Mouse (Mus musculus) heart, postnatal 10 days (tissue): ENCODE measurements around the gene Mrpl47. TPM values are rescaled to one million over a fixed set of nuclear protein-coding genes. Genes with fewer than 3 reads are reported as not detected.
"Not testable (repeated sequence)": the region's sequence is repeated elsewhere in the genome, so short reads cannot be mapped to it uniquely, and the experiment has no call there.

Experiments used
- DNase-seq, 2 experiments: peaks; one replicate each; pipeline ENCODE4 v3.0.0; 2021
- intact Hi-C: fragments of 180-260 bp; cut with DNase I; formaldehyde crosslinking; loops from one replicate; pipeline ENCODE4 v1.15.1; 2025
- total RNA-seq, 2 experiments: library from RNA; stranded (reverse); gene quantifications; 2 replicates each; pipeline ENCODE4 v1.2.3; 2021

The Mrpl47 gene
- total RNA-seq, 2 experiments from 2014 or later = 39.6 to 43.9 TPM

- peak; percentile 97 to 98 for DNase-seq
- intact Hi-C loops = no loop called here
Observed at GRCm38 (mm10) chr3:32708368-32709231, 28.8 kb downstream of the Mrpl47 start.

DNA sequence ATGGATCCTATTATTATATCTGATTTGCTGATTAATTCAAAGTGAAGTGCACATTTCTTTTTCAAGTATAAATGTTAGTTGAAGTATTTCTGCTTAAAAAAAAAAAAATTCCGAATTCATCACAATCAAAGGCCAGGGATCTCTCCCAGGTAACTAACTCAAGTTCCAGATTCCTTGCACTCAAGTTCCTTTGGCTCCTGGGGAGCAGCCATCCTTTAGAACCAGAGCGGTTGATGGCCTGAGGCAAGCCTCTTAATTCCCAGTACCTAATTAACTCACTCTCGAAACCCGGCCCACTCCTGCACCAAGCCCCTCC lies 29.4 kb downstream of the Mrpl47 start:
- intact Hi-C loops = no loop called here
- DNase-seq = no peak

DNA sequence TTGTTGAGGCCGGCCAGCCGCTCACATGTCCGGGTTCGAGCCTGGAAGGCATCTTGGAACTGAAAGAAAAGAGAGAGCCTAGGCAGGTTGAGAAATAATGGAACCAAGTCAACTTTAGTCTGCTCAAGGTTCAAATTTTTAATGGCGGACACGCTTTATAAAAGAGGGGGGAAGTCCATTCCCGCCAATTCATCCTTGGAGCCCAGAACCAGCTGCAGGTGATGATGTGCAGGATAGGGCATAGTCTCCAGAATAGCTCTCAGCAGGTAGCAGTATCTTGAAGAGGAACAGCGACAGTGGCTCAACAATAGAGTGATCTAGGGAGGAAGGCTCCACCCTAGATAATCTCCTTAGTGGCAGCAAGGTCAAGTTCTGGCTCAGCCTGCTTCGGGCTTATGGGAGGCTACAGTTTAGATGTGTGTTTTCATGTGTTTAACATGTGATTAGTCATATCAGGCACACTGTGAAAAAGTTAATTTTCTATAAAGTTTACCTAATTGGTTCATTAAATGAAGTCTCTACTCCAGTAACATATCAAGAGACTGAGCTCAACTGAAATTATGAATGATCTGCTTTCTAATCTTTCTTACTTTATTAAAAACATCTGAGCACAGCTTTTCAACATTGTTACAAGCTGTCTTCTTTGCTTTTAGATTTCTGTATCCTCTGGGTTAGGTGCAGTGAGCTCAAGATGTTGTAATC lies 31.6 kb downstream of the Mrpl47 start, which contains the start of gene Actl6a:
Actl6a (plus strand) TSS at position 652 of the 702 bp plus-strand sequence.
- intact Hi-C loops, DNase-seq: not testable (repeated sequence)

DNA sequence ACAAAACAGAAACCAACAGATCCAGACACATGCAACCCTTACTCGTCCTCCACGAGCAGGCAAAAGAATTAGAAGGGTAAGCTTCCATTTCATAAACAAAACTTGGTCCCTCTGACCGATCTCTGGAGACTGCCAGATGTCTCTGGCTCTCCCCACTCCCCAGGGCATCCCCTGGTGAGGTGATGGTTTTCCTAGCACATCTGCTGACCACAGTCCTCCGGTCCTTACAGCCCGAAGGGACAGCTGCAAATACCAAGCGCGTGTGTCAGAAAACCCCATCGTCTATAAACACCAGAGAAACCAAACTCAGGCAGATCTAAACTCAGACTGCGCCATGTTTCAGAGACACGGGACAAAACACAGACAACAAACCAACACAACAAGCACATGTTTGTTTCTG lies 32.8 kb downstream of the Mrpl47 start:
- intact Hi-C loops, DNase-seq: not testable (repeated sequence)

DNA sequence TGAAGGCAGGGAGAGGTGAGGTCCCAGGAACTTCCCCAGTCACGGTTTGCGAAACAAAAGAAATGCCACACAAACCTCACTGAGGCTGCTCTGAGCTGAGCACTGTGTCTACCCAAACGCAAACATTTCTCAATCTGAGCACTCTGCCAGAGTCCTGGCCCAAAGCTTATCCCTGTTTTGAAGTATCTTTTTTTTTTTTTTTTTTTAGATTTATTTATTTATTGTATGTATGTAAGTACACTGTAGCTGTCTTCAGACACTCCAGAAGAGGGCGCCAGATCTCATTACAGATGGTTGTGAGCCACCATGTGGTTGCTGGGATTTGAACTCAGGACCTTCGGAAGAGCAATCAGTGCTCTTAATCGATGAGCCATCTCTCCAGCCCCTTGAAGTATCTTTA lies 33.4 kb downstream of the Mrpl47 start:
- intact Hi-C loops, DNase-seq: not testable (repeated sequence)

DNA sequence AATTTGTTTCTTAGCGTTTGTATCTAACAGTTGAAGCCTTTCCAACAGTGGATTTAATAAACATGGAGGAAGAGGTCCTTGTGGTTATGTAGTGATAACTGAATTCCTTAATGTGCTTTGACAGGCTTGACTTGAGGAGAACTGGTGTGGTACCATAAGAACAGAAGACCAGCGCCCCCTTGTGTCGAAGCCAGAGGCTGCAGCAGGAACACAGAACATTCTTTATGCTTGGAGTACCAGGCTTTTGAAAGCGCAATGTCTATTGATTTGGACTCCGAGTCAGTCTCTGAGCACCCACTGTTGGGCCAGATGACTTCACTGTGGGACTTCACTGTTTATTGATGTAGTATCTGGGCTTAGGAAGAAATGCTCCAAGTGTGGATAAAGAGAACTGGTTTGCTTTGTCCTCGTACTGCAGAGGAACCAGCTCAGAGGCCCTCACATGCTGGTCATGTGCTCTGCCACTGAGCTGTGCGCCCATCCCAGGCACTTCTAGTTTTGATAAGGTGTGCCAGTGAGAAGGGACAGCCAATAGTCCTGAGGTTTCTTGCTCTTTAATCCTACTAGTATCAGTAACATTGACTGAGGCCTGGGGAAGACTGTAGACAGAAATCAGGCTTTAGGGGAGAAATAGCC lies 39.1 kb downstream of the Mrpl47 start:
- DNase-seq = peak; percentile 89 to 94
- intact Hi-C loops = loop anchor here (1.0 to 5.0 kb wide), 5 partner anchors 88 to 366 kb away; partner anchors contain the start of gene Zfp639

DNA sequence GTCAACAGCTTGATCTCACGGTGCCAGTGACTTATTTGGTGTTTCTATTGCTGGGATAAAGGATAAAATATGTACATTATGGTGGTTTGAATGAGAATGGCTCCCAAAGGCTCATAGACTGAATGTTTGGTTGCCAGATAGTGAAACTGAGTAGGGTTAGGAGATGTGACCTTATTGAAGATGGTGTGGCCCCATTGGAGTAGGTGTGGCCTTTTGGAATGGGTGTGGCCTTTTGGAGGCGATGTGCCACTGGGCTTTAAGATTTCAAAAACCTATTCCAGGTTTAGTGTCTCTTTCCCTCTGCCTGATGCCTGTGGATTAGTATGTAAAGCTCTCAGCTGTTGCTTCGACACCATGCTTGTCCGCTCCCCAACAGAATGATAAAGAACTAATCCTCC lies 41.8 kb downstream of the Mrpl47 start:
- intact Hi-C loops = loop anchor here (5.0 kb wide), 2 partner anchors 103 to 183 kb away; partner anchors contain the start of gene Zfp639
- DNase-seq = no peak

DNA sequence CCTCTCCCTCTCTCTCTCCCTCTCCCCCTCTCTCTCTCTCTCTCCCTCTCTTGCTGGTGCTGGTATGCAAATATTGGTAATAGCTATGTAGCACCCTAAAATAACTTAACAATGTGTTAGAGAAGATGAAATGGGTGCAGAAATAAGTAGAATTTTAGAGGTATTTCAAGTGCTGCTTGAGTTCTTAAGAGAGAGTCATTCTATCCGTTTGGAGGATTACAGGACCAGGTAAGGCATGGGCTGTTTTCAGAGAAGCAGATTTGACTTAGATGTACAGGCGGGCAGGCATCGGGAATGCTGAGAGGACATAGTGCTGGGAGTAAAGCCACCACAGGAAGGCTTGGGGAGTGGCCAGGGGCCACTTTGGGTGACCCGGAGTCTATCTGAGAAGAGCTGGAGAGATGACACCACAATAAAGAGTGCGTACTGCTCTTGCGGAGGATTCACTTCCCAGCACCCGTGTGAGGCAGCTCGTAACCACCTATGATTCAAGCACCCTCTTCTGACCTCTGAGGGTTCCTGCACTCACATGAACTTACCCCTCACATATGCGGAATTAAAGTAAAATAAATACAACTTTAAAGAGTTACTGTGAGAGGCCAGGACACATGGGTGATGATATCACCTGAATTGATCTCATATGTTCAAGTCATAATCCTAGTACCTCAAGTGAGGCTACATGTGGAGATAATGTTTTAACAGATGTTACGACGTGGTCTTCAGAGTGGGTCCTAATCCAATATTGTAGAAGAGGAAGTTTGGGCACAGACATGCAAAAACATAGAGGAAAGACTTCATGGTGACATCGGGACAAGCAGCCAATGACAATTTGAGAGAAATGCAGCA lies 42.4 kb downstream of the Mrpl47 start:
- DNase-seq = no peak
- intact Hi-C loops = loop anchor here (5.0 kb wide), 2 partner anchors 103 to 183 kb away; partner anchors contain the start of gene Zfp639

- intact Hi-C loops = no loop called here
- DNase-seq = no peak
Observed at GRCm38 (mm10) chr3:32694211-32694610, 43.2 kb downstream of the Mrpl47 start.

GRCm38 (mm10) chr3:32691841-32692240 lies 45.6 kb downstream of the Mrpl47 start:
- DNase-seq = no peak
- intact Hi-C loops = no loop called here

DNA sequence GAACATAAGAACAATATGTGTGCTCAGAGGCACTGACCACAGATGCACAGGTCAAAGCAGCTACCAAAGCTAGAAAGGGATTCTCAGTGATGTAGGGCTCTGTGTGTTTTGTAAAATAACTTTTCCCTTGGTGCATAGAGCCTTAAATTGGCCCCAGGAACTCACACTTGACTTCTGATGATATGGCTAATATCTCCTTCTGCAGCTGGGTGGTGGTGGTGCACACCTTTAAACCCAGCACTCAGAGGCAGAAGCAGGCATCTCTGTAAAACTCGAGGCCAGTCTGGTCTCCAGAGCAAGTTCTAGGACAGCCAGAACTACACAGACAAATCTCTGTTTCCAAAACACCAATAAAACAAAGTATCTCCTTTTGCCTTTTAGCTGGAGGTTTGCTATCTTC lies 46.5 kb downstream of the Mrpl47 start:
- DNase-seq = no peak
- intact Hi-C loops = no loop called here

- intact Hi-C loops = no loop called here
- no peak for DNase-seq
Observed at GRCm38 (mm10) chr3:32690008-32690407, 47.4 kb downstream of the Mrpl47 start.

DNA sequence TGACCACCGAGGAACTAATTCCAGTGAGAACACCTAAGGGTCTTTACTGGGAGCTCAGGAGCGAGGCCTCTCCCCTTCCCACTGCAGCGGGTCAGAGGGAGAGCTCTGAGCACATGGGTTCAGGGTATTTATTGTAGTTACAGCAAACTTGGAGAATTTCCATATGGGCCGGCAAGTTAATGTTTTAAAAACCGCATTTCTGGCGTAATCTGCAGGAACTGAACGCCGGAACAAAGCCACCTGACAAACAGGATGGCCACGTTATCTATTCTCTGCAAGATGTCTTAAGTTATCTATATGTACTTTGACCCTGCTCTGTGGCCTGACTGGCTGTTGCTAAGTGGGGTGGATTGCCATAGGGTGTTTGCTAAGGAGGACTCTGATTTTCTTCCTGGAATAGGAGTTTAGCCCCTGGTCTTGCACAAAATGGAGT lies 47.8 kb downstream of the Mrpl47 start:
- intact Hi-C loops = no loop called here
- DNase-seq = no peak

- DNase-seq = no peak
- intact Hi-C loops = no loop called here
Observed at GRCm38 (mm10) chr3:32687156-32687555, 50.2 kb downstream of the Mrpl47 start.

GRCm38 (mm10) chr3:32686537-32686936 lies 50.9 kb downstream of the Mrpl47 start:
- DNase-seq = no peak
- intact Hi-C loops = no loop called here

DNA sequence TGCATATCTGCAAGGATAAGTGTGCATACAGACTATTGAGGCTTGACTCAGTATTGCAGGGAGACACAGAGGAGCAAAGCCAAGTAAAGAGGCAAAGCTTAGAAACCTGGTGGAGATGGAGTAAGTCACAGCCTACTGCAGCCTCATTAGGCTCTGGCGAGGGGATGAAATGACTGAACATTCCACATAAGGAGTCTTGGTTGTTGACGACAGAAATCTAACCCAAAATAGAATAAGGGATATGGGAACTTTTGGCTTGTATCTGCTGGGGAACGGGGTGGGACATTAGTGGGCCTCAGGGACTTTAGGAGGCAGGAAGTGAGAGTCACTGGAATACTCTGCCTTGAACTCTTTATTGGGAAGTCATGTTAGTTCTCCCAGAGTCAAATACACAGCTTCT lies 52.8 kb downstream of the Mrpl47 start:
- DNase-seq = no peak
- intact Hi-C loops = no loop called here

DNA sequence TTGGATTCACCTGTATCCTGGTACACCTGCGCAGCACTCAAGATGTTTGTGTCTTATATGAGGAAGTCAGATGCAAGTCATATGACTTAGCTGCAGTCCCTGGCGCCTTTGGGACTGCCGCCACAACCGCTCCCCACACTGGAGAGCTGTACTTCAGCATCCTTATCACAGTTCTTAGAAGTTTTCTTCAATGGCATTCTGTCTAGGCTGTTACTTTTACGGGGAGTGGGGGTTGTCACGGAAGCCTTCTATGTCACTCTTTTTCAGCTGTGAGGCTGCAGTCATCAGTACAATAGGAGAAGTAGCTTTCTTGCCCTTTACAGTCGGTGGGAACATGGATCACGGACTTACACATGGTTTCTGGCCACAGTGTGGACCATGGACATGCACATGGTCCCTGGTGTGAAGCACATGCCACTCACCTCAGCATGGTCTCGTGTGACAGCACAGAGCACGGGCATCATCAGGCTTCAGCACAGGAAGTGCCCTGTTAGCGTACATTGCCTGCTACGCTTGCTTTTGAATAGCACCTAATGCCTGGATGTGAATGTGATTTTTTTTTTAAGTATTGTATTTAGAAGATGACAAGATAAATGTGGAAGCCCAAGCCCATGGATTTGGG lies 54.4 kb downstream of the Mrpl47 start:
- DNase-seq = no peak
- intact Hi-C loops = no loop called here

DNA sequence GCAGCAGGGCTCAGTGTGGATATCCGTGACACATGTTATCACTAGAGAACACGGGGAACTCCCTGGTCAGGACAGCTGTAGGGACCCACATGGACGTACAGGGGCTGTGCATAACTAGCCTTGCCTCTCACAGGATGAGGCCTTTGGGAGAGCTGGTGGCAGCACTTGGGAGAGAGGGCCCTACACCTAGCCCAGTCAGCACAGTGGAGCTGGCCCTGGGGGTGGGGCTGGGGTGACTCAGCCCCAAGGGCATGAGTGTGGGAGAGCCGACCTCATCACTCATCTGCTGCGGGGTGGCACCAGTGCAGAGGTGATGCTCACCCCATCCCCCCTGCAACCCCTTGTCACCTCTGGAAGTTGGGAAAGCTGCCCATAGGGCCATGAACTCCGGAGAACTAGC lies 61.0 kb downstream of the Mrpl47 start:
- intact Hi-C loops = no loop called here
- no peak for DNase-seq
